Mouse (Mus musculus) liver, postnatal 0 days (tissue): ENCODE measurements around the gene Fign. TPM values are rescaled to one million over a fixed set of nuclear protein-coding genes. Genes with fewer than 3 reads are reported as not detected.

Experiments
- ATAC-seq: fragments of 200-750 bp; cut with Nextera tagmentation; 2 replicates; pipeline ENCODE4 v1.8.0; 2017; ENCODE audit warnings: mild to moderate bottlenecking, moderate library complexity
- DNase-seq: peaks from one replicate; pipeline ENCODE4 v3.0.0-alpha.2; 2016
- H3K27ac ChIP-seq: fragments of 300-500 bp; sonication (generic); 2 replicates; pipeline ENCODE4 v1.5.1; 2014; ENCODE audit warnings: antibody characterized with exemption, moderate library complexity, mild to moderate bottlenecking, low read depth
- H3K27me3 ChIP-seq: fragments of 300-500 bp; sonication (generic); 2 replicates; pipeline ENCODE4 v1.6.1; 2014; ENCODE audit warnings: low read length, control low read depth, mixed read lengths; ENCODE audit not compliant: insufficient read depth
- H3K36me3 ChIP-seq: fragments of 300-500 bp; sonication (generic); replicated peaks from 2 replicates; pipeline ENCODE4 v1.6.1; 2014; ENCODE audit warnings: mild to moderate bottlenecking, control low read depth, low read length, moderate library complexity, mixed read lengths; ENCODE audit not compliant: insufficient read depth
- H3K4me1 ChIP-seq: fragments of 300-500 bp; sonication (generic); 2 replicates; pipeline ENCODE4 v1.6.1; 2014; ENCODE audit warnings: antibody characterized with exemption, mild to moderate bottlenecking, control low read depth; ENCODE audit not compliant: insufficient read depth
- H3K4me2 ChIP-seq: fragments of 300-500 bp; sonication (generic); 2 replicates; pipeline ENCODE4 v1.6.1; 2014; ENCODE audit warnings: low read depth, mild to moderate bottlenecking, low read length, moderate library complexity, mixed read lengths
- H3K4me3 ChIP-seq: fragments of 300-500 bp; sonication (generic); 2 replicates; pipeline ENCODE4 v1.5.1; 2014; ENCODE audit warnings: low read depth, low read length
- H3K9ac ChIP-seq: fragments of 300-500 bp; sonication (generic); replicated peaks from 2 replicates; pipeline ENCODE4 v1.6.1; 2014; ENCODE audit warnings: mild to moderate bottlenecking, moderate library complexity
- H3K9me3 ChIP-seq: fragments of 300-500 bp; sonication (generic); 2 replicates; pipeline ENCODE4 v1.6.1; 2016; ENCODE audit warnings: mild to moderate bottlenecking, control low read depth, low read length, mixed read lengths
- CTCF ChIP-seq: sonication (generic); IDR thresholded peaks from 2 replicates; pipeline ENCODE4 v1.5.1; 2016; ENCODE audit warnings: antibody characterized with exemption, low read depth
- EP300 ChIP-seq: IDR thresholded peaks from 2 replicates; pipeline ENCODE4 v1.6.1; 2016; ENCODE audit warnings: antibody characterized with exemption, low read depth, mild to moderate bottlenecking
- WGBS: fragments of 180-500 bp; shearing (Covaris S2); extraction: QIAGEN DNeasy Blood & Tissue Kit; methylation state at CpG from one replicate; pipeline ENCODE4 v1.1.7; 2014; ENCODE audit not compliant: insufficient replicate concordance; 5-methylcytosine and 5-hydroxymethylcytosine counted together
- polyA plus RNA-seq: library from polyadenylated mRNA; unstranded; fragments of >200 nt; fragmentation: Nextera tagmentation; extraction: Ambion mirVana; gene quantifications from 2 replicates; pipeline ENCODE4 v1.2.1, GENCODE M21; 2015

Gene Fign
- polyA plus RNA-seq, 1 experiment from 2014 or later, result 1.2 TPM

DNA sequence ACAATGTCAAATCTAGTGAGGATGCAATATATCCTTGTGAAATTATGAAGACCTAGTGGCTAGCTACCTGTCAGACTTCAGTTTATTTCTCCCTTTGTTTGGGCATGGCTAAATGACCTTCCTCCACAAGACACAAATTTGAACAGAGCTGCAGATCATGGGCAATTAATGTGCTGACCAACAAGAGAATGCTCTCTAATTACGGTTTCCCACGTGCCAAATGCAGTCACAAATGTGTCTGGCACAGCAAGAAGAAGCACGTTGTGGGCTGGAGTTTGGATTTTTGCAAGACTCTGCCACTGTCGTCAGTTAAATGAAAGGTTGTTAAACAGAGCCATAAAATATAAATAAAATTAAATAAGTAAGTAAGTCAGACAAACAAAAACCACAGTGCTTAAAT lies 25.7 kb downstream of the Fign start:
- 77% methylated on average over 4 of the region's 4 CpGs for WGBS
- H3K27ac ChIP-seq, result no peak overlapping the region
- no peak overlapping the region for H3K4me3 ChIP-seq
- no peak overlapping the region for H3K9ac ChIP-seq
- H3K36me3 ChIP-seq, result no peaks in the 10 kb centered on the region
- H3K4me1 ChIP-seq, result no peaks in the 10 kb centered on the region
- H3K9me3 ChIP-seq, result no peaks in the 10 kb centered on the region
- H3K4me2 ChIP-seq, result no peak overlapping the region
- no peak for TF ChIP-seq EP300
- no peak for TF ChIP-seq CTCF
- no peak for ATAC-seq
- H3K27me3 ChIP-seq, result no peaks in the 10 kb centered on the region
- DNase-seq, result no peak

- TF ChIP-seq CTCF, result 0 out of 2 replicates have a peak, but pooled peaks have one; percentile 2
- peak; percentile 31; the same call in 1 of the 2 replicates for TF ChIP-seq EP300
- Histone ChIP-seq H3K4me3 (no peak overlapping the region), H3K27ac (peak overlapping the region; percentile 4; the same call in 1 of the 2 replicates), H3K4me1 (no peaks in the 10 kb centered on the region), H3K36me3 (no peaks in the 10 kb centered on the region), H3K9ac (no peak overlapping the region), H3K4me2 (peak overlapping the region; percentile 22; the same call in 1 of the 2 replicates), H3K27me3 (no peaks in the 10 kb centered on the region), H3K9me3 (no peaks in the 10 kb centered on the region)
- ATAC-seq (peak; percentile 100), DNase-seq (peak; percentile 31)
- 59% methylated on average over 10 of the region's 10 CpGs for WGBS
Measured at GRCm38 (mm10) chr2:64069950-64070695, 27.7 kb downstream of the Fign start.

DNA sequence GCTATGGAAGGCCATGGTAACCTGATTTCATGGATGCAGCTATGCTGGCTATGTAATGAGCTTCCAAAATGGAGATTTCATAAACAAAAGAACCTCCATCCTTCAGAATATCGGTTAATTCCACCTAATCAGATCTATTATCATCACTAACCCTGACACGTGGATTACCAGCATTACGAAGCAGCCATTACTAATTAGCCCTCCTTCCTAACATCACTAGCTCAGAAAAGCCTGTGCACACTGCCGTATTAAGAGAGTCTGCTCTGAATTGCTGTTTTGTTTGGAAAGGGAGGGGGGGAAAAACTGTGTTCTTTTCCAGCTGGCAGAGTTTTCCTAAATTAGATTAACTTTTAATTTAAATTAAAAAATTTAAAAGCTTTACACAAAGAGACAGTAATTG lies 32.3 kb downstream of the Fign start:
- no peak for DNase-seq
- WGBS, result 82% methylated on average over 4 of the region's 4 CpGs

GRCm38 (mm10) chr2:64059477-64059876 lies 38.4 kb downstream of the Fign start:
- Histone ChIP-seq H3K4me1 (no peaks in the 10 kb centered on the region), H3K36me3 (no peaks in the 10 kb centered on the region), H3K9me3 (no peaks in the 10 kb centered on the region), H3K4me3 (no peak overlapping the region), H3K4me2 (peak overlapping the region; percentile 32; the same call in 1 of the 2 replicates), H3K27ac (peak overlapping the region; percentile 82), H3K9ac (no peak overlapping the region), H3K27me3 (no peaks in the 10 kb centered on the region)
- DNase-seq (peak; percentile 15), ATAC-seq (peak; percentile 85)
- WGBS, result 62% methylated on average over 5 of the region's 5 CpGs
- TF ChIP-seq CTCF (no peak), EP300 (peak; percentile 31; the same call in 1 of the 2 replicates)

More for the DNA sequence above, 32.3 kb downstream of the Fign start:
- H3K9ac ChIP-seq, result no peak overlapping the region
- H3K4me2 ChIP-seq, result no peak overlapping the region
- no peaks in the 10 kb centered on the region for H3K27me3 ChIP-seq
- no peaks in the 10 kb centered on the region for H3K36me3 ChIP-seq
- no peak overlapping the region for H3K27ac ChIP-seq
- no peaks in the 10 kb centered on the region for H3K4me1 ChIP-seq
- ATAC-seq, result no peak
- H3K9me3 ChIP-seq, result no peaks in the 10 kb centered on the region
- TF ChIP-seq EP300 (no peak), CTCF (no peak)
- H3K4me3 ChIP-seq, result no peak overlapping the region

GRCm38 (mm10) chr2:64048142-64048541 lies 49.7 kb downstream of the Fign start:
- Histone ChIP-seq H3K36me3 (no peaks in the 10 kb centered on the region), H3K4me3 (no peak overlapping the region), H3K4me1 (0 out of 2 replicates have a peak, but pooled peaks cover 2% of the 10 kb centered on the region), H3K9ac (no peak overlapping the region), H3K27me3 (no peaks in the 10 kb centered on the region), H3K4me2 (no peak overlapping the region), H3K9me3 (no peaks in the 10 kb centered on the region), H3K27ac (no peak overlapping the region)
- ATAC-seq (no peak), DNase-seq (no peak)
- 49% methylated on average over 2 of the region's 2 CpGs for WGBS
- TF ChIP-seq CTCF, result no peak
- TF ChIP-seq EP300, result no peak

GRCm38 (mm10) chr2:64043099-64043498 lies 54.7 kb downstream of the Fign start:
- WGBS, result 46% methylated on average over 3 of the region's 3 CpGs
- Histone ChIP-seq H3K27me3 (no peaks in the 10 kb centered on the region), H3K9ac (no peak overlapping the region), H3K4me1 (0 out of 2 replicates have a peak, but pooled peaks cover 2% of the 10 kb centered on the region), H3K27ac (no peak overlapping the region), H3K36me3 (no peaks in the 10 kb centered on the region), H3K9me3 (no peaks in the 10 kb centered on the region), H3K4me2 (no peak overlapping the region), H3K4me3 (no peak overlapping the region)
- no peak for DNase-seq
- TF ChIP-seq EP300 (no peak), CTCF (no peak)
- ATAC-seq, result no peak
